Mouse (Mus musculus) heart, embryonic 13.5 days (tissue): Measurements from ENCODE around the gene Oas3. TPM values are rescaled to one million over a fixed set of nuclear protein-coding genes. Genes with fewer than 3 reads are reported as not detected.

Experiments
- ATAC-seq: fragments of 200-750 bp; cut with Nextera tagmentation; 2 replicates; pipeline ENCODE4 v1.8.0; 2017; ENCODE audit warnings: moderate TSS enrichment; ENCODE audit not compliant: insufficient number of reproducible peaks, low FRiP score, low TSS enrichment; ENCODE audit errors: extremely low read depth
- H3K27ac ChIP-seq: fragments of 300-500 bp; sonication (generic); replicated peaks from 2 replicates; pipeline ENCODE4 v1.5.1; 2015; ENCODE audit warnings: moderate library complexity, mild to moderate bottlenecking, inconsistent platforms
- H3K27me3 ChIP-seq: fragments of 300-500 bp; sonication (generic); replicated peaks from 2 replicates; pipeline ENCODE4 v1.6.1; 2015; ENCODE audit warnings: mild to moderate bottlenecking, inconsistent platforms
- H3K36me3 ChIP-seq: fragments of 300-500 bp; sonication (generic); 2 replicates; pipeline ENCODE4 v1.6.1; 2015; ENCODE audit warnings: mild to moderate bottlenecking, inconsistent platforms
- H3K4me1 ChIP-seq: fragments of 300-500 bp; sonication (generic); 2 replicates; pipeline ENCODE4 v1.6.1; 2015; ENCODE audit warnings: inconsistent platforms
- H3K4me2 ChIP-seq: fragments of 300-500 bp; sonication (generic); 2 replicates; pipeline ENCODE4 v1.6.1; 2015; ENCODE audit warnings: inconsistent platforms, mild to moderate bottlenecking, moderate library complexity
- H3K4me3 ChIP-seq: fragments of 300-500 bp; sonication (generic); 2 replicates; pipeline ENCODE4 v1.5.1; 2015; ENCODE audit warnings: moderate library complexity, mild to moderate bottlenecking, inconsistent platforms
- H3K9ac ChIP-seq: fragments of 300-500 bp; sonication (generic); 2 replicates; pipeline ENCODE4 v1.6.1; 2015; ENCODE audit warnings: inconsistent platforms, mild to moderate bottlenecking, moderate library complexity
- H3K9me3 ChIP-seq: fragments of 300-500 bp; sonication (generic); 2 replicates; pipeline ENCODE4 v1.6.1; 2016; ENCODE audit warnings: inconsistent platforms
- WGBS: fragments of 180-500 bp; shearing (Covaris S2); methylation state at CpG from one replicate; pipeline ENCODE4 v1.1.7; 2015; ENCODE audit warnings: mixed read lengths; 5-methylcytosine and 5-hydroxymethylcytosine counted together
- polyA plus RNA-seq: library from polyadenylated mRNA; unstranded; fragments of >200 nt; fragmentation: Nextera tagmentation; extraction: Ambion mirVana; gene quantifications from 2 replicates; pipeline ENCODE4 v1.2.1, GENCODE M21; 2015

Gene Oas3
- polyA plus RNA-seq, 1 experiment from 2014 or later, result 0.37 TPM

DNA sequence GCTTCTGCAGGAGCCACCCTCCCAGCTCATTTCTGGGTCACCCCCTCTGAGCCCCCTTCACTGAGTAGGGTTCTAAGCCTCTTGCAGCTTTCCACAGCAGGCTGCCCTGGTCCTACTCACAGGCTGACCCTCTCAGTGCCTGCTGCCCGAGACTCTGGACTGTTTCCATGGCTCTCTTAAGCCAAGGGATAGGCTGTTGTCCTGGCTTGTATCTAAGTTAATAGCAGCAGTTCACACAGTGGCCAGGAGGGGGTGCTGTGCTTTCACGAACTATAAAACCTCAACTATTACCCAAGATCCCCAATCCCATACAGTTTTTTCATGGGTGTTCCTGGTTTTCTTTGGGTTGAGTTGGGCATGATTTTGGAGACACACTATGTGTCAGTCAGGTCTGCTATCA lies 15.6 kb upstream of the Oas3 start:
- no peak for ATAC-seq
- no peak overlapping the region for H3K27ac ChIP-seq
- WGBS, result 30% methylated on average over 2 of the region's 2 CpGs

GRCm38 (mm10) chr5:120787042-120787441 lies 9.6 kb upstream of the Oas3 start:
- Histone ChIP-seq H3K9me3 (no peaks in the 10 kb centered on the region), H3K36me3 (no peaks in the 10 kb centered on the region), H3K27me3 (peaks cover 58% of the 10 kb centered on the region), H3K4me3 (no peak overlapping the region), H3K9ac (no peak overlapping the region), H3K4me2 (no peak overlapping the region), H3K27ac (no peak overlapping the region), H3K4me1 (no peaks in the 10 kb centered on the region)
- 60% methylated on average over 3 of the region's 3 CpGs for WGBS
- no peak for ATAC-seq

More for the DNA sequence above, 15.6 kb upstream of the Oas3 start:
- Histone ChIP-seq H3K4me1 (no peaks in the 10 kb centered on the region), H3K27me3 (peaks cover 56% of the 10 kb centered on the region), H3K9me3 (no peaks in the 10 kb centered on the region), H3K9ac (no peak overlapping the region), H3K36me3 (no peaks in the 10 kb centered on the region), H3K4me2 (no peak overlapping the region), H3K4me3 (no peak overlapping the region)

DNA sequence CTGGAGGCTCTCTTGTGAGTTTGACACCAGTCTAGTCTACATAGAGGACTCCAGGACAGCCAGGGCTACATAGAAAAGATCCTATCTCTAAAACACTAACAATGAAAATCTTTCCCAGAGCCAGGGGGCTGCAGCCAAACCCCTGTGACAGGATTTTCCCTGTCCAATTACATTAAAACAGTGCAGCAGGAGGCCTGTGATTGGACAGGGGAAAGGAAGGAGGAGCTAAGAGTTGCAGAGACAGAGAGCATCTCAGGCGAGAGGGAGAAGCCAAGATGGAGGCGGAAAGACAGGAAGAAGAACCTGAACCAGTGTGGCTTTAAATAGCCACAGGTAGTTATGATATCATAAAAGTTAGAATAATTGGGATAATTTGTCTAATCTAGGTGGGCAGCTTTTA lies 5.0 kb upstream of the Oas3 start:
- H3K36me3 ChIP-seq, result no peaks in the 10 kb centered on the region
- no peak overlapping the region for H3K4me3 ChIP-seq
- H3K27me3 ChIP-seq, result peaks cover 23% of the 10 kb centered on the region
- H3K4me1 ChIP-seq, result peaks cover 21% of the 10 kb centered on the region
- 72% methylated on average over 2 of the region's 2 CpGs for WGBS
- no peak overlapping the region for H3K4me2 ChIP-seq
- H3K9ac ChIP-seq, result no peak overlapping the region
- no peak overlapping the region for H3K27ac ChIP-seq
- ATAC-seq, result no peak
- H3K9me3 ChIP-seq, result no peaks in the 10 kb centered on the region

- Histone ChIP-seq H3K9me3 (no peaks in the 10 kb centered on the region), H3K27ac (no peak overlapping the region), H3K36me3 (no peaks in the 10 kb centered on the region), H3K9ac (no peak overlapping the region), H3K27me3 (peaks cover 15% of the 10 kb centered on the region), H3K4me1 (peaks cover 22% of the 10 kb centered on the region), H3K4me2 (no peak overlapping the region), H3K4me3 (no peak overlapping the region)
- ATAC-seq, result no peak
- 100% methylated on average over 1 of the region's 1 CpGs for WGBS
Observed at GRCm38 (mm10) chr5:120781646-120782045, 4.2 kb upstream of the Oas3 start.

DNA sequence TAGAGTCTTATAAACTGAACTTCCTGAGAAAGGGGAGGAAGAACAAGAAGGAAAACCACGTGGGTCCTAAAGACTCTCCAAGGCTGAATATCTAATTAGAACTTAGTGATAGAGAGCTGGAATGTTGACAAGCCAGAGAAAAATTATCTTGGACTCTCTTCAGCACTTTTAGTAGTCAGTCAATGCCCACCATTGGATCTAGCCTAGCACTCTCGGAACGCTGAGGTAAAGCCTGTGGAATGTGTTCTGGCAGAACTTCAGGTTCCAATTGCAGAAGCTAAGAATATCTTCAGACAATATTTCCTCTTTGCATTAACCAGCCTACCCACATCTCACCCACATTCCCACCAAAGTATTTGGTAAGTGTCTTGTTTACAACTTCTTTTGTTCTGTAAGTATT lies 2.5 kb upstream of the Oas3 start:
- H3K4me3 ChIP-seq, result no peak overlapping the region
- no peak overlapping the region for H3K9ac ChIP-seq
- WGBS, result 13% methylated on average over 3 of the region's 3 CpGs
- H3K27ac ChIP-seq, result peak overlapping the region; percentile 46
- peaks cover 5% of the 10 kb centered on the region; the same call in 1 of the 2 replicates for H3K27me3 ChIP-seq
- H3K4me2 ChIP-seq, result peak overlapping the region; percentile 22; the same call in 1 of the 2 replicates
- peaks cover 38% of the 10 kb centered on the region for H3K4me1 ChIP-seq
- H3K36me3 ChIP-seq, result no peaks in the 10 kb centered on the region
- H3K9me3 ChIP-seq, result no peaks in the 10 kb centered on the region
- no peak for ATAC-seq

GRCm38 (mm10) chr5:120778941-120779340 lies 1.5 kb upstream of the Oas3 start:
- H3K4me1 ChIP-seq, result peaks cover 39% of the 10 kb centered on the region
- H3K36me3 ChIP-seq, result no peaks in the 10 kb centered on the region
- H3K4me2 ChIP-seq, result no peak overlapping the region
- no peaks in the 10 kb centered on the region for H3K9me3 ChIP-seq
- no peak overlapping the region for H3K4me3 ChIP-seq
- no peak for ATAC-seq
- peaks cover 2% of the 10 kb centered on the region; the same call in 1 of the 2 replicates for H3K27me3 ChIP-seq
- H3K9ac ChIP-seq, result no peak overlapping the region
- H3K27ac ChIP-seq, result no peak overlapping the region
- WGBS, result 30% methylated on average over 2 of the region's 2 CpGs

- Histone ChIP-seq H3K4me2 (no peak overlapping the region), H3K9ac (no peak overlapping the region), H3K27ac (no peak overlapping the region), H3K4me3 (no peak overlapping the region), H3K9me3 (no peaks in the 10 kb centered on the region), H3K27me3 (no peaks in the 10 kb centered on the region), H3K36me3 (no peaks in the 10 kb centered on the region), H3K4me1 (peaks cover 39% of the 10 kb centered on the region)
- no peak for ATAC-seq
- WGBS, result 70% methylated on average over 5 of the region's 5 CpGs
Observed at GRCm38 (mm10) chr5:120776801-120777200, 660 bp downstream of the Oas3 start.

- Histone ChIP-seq H3K4me3 (no peak overlapping the region), H3K36me3 (no peaks in the 10 kb centered on the region), H3K4me1 (peaks cover 36% of the 10 kb centered on the region), H3K27me3 (no peaks in the 10 kb centered on the region), H3K4me2 (0 out of 2 replicates have a peak overlapping the region, but pooled peaks have one; percentile 18), H3K9ac (no peak overlapping the region), H3K9me3 (no peaks in the 10 kb centered on the region), H3K27ac (peak overlapping the region; percentile 39; the same call in 1 of the 2 replicates)
- WGBS, result 51% methylated on average over 14 of the region's 14 CpGs
- ATAC-seq, result peak; percentile 31; the same call in 1 of the 2 replicates
Observed at GRCm38 (mm10) chr5:120775287-120775985, 2.0 kb downstream of the Oas3 start.

- H3K4me3 ChIP-seq, result no peak overlapping the region
- no peak for ATAC-seq
- H3K27me3 ChIP-seq, result no peaks in the 10 kb centered on the region; the same call in 1 of the 2 replicates
- H3K4me1 ChIP-seq, result no peaks in the 10 kb centered on the region
- H3K4me2 ChIP-seq, result no peak overlapping the region
- no peak overlapping the region for H3K27ac ChIP-seq
- H3K36me3 ChIP-seq, result no peaks in the 10 kb centered on the region
- H3K9me3 ChIP-seq, result no peaks in the 10 kb centered on the region
- WGBS, result 39% methylated on average over 3 of the region's 3 CpGs
- H3K9ac ChIP-seq, result no peak overlapping the region
Observed at GRCm38 (mm10) chr5:120769396-120769795, 8.1 kb downstream of the Oas3 start.

GRCm38 (mm10) chr5:120765010-120765409 lies 12.5 kb downstream of the Oas3 start:
- WGBS, result 53% methylated on average over 8 of the region's 8 CpGs

GRCm38 (mm10) chr5:120761901-120762300 lies 15.6 kb downstream of the Oas3 start:
- Histone ChIP-seq H3K27ac (peak overlapping the region; percentile 22; the same call in 1 of the 2 replicates), H3K9me3 (no peaks in the 10 kb centered on the region), H3K4me2 (peak overlapping the region; percentile 29), H3K36me3 (no peaks in the 10 kb centered on the region), H3K27me3 (peaks cover 35% of the 10 kb centered on the region), H3K4me3 (no peak overlapping the region), H3K9ac (no peak overlapping the region), H3K4me1 (peaks cover 9% of the 10 kb centered on the region; the same call in 1 of the 2 replicates)
- no peak for ATAC-seq
- 11% methylated on average over 6 of the region's 6 CpGs for WGBS

More at GRCm38 (mm10) chr5:120765010-120765409, 12.5 kb downstream of the Oas3 start:
- Histone ChIP-seq H3K27me3 (peaks cover 21% of the 10 kb centered on the region), H3K4me1 (peaks cover 9% of the 10 kb centered on the region; the same call in 1 of the 2 replicates), H3K9me3 (no peaks in the 10 kb centered on the region), H3K4me2 (no peak overlapping the region), H3K4me3 (no peak overlapping the region), H3K36me3 (no peaks in the 10 kb centered on the region), H3K9ac (no peak overlapping the region), H3K27ac (no peak overlapping the region)
- no peak for ATAC-seq

DNA sequence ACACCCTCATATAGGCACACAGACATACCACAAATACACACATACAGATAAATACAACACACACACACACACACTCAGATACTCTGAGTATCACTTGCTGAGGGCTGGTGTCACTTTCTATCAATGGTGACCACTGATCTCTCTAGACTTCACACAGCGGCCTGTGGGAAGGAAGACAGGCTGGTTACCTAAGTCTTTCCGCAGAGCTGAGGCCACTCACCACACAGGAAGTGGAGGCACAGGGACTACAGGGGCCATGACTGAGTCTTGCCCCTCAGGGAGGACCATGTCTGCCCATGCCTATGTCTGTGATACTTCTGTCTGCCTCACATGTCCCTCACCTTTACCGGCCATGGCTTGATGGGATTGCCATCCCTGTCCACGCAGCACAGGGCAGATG lies 23.2 kb downstream of the Oas3 start:
- Histone ChIP-seq H3K36me3 (no peaks in the 10 kb centered on the region), H3K27ac (no peak overlapping the region), H3K4me2 (no peak overlapping the region), H3K27me3 (peaks cover 28% of the 10 kb centered on the region), H3K9me3 (no peaks in the 10 kb centered on the region), H3K4me3 (no peak overlapping the region), H3K9ac (no peak overlapping the region), H3K4me1 (no peaks in the 10 kb centered on the region)
- ATAC-seq, result no peak
- WGBS, result 68% methylated on average over 4 of the region's 4 CpGs
